Mouse (Mus musculus) embryo, embryonic 10 days (tissue): Measurements from ENCODE around the gene Prmt3.

Experiments
- DNase-seq: peaks from one replicate; pipeline ENCODE4 v3.0.0-alpha.2; 2015; ENCODE audit warnings: low spot score

The Prmt3 gene

GRCm38 (mm10) chr7:49857347-49857746, 79.2 kb downstream of the Prmt3 start:
- DNase-seq = no peak

- DNase-seq = no peak
Measured at GRCm38 (mm10) chr7:49858257-49858656, 80.1 kb downstream of the Prmt3 start.

- DNase-seq = no peak
Measured at GRCm38 (mm10) chr7:49859820-49860219, 81.7 kb downstream of the Prmt3 start.

DNA sequence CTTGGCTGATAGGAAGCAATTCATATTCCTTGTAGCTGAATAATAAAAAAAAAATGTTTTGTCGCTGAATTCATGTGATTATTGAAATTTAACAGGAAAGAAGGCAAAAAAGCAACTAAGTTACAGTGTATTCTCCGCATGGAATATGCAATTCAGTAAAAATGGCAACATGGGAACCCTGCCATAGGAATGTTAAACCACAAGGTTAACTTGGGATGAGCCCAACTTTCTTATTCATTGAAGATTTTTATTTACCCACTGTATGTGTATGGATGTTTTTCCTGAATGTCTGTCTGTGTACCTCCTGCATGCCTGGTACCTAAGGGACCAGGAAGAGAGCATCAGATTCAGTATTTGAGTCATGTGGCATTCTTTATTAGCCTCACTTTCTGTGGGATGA, 83.0 kb downstream of the Prmt3 start:
- no peak for DNase-seq

- no peak for DNase-seq
Measured at GRCm38 (mm10) chr7:49863753-49864152, 85.6 kb downstream of the Prmt3 start.

DNA sequence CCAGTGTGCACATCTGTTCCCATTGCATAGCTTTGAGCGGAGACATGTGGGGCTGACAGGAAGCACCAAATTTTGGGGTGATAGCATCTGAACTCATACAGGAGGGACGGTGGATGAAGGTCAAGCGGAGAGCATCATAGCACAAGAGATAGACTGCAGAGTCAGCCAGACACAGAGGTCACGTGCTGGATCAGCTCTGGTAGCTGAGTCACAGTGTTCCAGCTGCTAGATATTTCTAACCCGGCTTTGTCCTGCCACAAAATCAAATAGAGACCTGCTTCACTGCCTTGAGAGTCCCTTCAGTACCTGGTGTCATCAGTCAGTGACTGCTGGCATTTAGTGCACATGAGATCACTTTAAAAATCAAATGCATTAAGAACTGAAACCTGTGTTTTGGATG, 91.5 kb downstream of the Prmt3 start:
- DNase-seq = no peak

GRCm38 (mm10) chr7:49870276-49870675, 92.1 kb downstream of the Prmt3 start:
- no peak for DNase-seq

GRCm38 (mm10) chr7:49877307-49877706, 99.2 kb downstream of the Prmt3 start:
- DNase-seq = no peak

GRCm38 (mm10) chr7:49879051-49879450, 100.9 kb downstream of the Prmt3 start:
- no peak for DNase-seq

DNA sequence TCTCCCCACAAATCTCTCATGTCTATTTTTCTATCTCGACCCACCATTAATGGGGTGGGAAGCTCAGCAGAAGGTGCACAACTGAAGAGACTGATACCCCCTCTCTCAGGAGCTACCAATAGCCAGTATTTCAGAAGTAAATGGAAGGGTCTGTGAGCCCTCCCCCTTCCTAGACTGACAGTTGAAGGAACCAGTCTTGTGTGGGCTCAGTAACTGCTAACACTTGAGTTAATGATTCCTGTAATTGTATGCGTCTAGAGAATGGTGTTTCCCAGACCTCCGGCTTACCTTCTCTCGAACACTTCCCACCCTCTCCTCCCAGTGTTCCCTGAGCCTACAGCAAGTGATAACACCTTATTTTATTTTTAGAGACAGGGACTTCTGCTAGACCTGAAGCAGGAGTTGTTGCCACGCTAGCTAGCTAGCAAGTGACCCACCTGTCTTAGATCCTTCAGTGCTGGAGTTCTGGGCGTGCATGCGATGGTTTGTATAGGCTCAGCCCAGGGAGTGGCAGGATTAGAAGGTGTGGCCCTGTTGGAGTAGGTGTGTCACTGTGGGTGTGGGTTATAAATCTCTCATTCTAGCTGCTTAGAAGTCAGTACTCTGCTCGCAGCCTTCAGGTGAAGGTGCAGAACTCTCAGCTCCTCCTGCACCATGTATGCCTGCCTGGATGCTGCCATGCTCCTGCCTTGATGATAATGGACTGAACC, 102.0 kb downstream of the Prmt3 start:
- no peak for DNase-seq

GRCm38 (mm10) chr7:49882288-49882687, 104.1 kb downstream of the Prmt3 start:
- DNase-seq = no peak

DNA sequence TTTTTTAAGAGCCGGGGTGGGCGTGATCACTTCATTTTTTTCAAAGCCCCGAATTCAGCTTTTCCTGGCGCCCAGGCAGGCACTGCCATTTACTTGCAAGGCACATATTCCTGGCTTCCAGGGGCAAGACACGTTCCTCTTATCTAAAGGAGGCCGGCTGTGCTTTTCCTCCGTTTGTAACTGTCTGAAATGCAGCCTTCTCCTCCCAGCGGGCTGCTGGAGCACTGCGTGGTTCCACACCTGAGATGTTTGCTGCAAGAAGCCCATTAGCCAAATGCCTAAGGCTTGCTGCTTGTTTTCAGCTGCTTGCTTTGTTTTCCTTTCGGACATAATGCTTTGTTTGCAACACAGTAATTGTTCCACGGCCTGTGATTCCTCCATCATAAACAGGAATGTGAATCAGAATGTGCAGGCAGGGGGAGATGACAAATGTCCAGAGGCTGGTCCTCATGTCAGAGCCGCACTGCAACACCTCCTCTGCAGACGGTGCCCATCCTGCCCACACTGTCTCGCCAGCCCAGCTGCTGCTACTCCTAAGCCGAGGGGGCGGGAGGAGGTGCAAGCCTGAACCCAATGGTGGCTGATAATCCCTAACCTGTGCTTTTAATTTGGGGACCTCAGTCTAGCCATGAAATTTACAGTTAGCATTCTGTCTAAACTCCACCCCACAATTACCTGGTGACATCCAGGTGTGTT, 104.7 kb downstream of the Prmt3 start:
- no peak for DNase-seq

- DNase-seq = no peak
Measured at GRCm38 (mm10) chr7:49887776-49888390, 109.7 kb downstream of the Prmt3 start.

DNA sequence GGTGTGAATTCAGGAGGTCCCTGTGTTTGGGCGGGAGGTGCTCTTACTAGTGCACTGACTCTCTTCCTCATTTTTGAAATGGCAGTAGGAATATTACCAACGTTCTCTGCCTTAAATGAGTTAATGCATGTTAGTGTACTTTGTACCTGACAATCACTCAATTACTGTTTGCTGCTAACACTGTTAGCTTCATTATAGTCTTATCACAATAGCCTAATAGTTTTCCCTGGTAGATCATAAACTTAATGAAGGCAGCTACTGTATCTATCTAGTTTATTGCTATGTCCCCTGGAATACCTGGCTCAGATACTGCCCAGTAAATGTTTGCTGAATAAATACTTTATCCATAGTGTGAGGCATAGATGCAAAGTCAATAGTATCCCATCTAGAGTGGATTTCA, 116.6 kb downstream of the Prmt3 start:
- no peak for DNase-seq

DNA sequence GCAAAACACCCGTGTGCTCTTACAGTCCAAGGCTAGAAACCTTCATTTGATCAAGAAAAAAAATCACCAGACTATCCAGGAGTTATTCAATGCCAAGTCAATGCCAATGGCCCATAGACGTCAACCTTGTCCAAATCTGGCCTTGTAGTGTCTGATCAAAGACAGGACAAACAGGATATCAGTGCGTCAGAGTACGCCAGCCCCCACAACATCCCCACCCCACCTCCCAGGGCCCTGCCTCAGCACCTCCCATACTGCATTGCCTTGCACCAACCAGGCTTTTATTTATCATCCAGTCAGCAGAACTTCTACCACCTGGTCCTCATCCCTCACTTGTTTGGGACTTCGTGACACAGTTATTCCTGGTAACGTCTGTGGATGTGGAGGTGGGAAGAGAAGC, 117.2 kb downstream of the Prmt3 start:
- DNase-seq = no peak

DNA sequence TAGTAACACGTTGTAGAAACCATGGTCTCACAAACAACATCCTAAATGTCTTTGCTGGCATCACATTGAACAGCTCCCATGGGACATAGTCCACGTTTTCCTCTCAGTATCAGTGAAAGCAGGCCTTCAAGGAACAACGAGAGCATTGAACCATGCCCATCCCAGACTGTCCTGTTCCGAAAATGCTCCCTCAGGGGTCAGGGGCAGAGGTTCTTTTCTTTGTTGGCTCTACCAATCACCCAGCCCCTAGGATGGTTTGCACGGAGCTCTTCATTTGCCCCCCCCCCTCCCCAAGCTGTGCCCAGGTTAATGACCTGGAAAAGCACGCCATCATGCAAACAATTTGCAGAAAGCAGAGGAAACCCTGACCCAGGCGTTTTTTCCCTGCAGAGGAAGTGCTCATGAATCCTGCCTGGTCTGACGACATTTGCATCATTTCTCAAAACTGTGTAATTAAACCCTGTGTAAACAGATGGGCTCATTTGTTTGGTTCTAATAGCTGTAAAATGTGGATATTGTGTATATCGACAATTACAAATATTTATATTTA, 123.9 kb downstream of the Prmt3 start:
- DNase-seq = no peak

DNA sequence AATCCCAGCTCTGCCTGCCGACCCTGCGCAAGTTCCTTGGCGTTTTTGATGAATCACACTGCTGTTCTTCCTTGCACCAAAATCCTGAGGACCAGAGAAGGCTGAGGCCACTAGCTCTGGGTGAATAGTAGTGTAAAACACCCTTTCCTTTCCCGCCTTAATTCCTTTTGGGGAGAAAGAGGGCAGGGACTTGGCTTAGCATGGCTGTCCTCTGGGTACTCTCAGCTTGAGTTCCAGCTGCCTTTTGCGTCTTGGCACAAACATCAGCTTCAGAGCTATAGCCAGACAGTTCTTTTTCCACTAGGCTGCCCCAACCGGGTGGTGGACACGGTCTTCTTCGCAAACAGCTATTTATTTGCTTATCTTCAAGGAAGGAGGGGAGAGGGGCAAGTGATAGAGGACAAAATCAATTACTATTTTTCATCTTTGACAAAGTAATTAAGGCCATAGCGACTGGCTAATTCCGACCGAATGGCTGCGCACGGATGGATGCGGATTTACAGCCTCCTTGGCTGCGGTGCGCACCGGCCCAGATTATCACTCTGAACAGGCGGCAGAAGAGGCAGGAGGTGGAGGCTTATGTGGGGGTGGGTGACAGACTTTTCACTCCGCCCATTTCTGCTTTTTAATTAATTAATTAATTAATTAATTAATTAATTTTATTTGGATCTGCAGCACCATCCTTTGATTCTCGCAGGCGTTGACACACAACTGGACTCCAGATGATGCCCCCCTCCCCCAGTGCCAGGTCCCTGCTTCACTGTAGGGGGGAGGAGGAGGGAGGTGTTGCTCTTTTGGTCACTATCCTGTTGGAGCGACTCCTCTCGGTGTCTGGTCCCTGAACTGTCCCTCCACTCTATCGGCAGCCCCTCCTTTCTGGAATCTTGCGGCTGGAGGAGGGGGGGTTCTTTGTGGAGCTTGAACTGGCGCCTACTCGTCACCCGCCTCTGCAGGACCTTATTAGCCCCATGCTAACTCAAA, 129.3 kb downstream of the Prmt3 start:
- DNase-seq = no peak
